Mouse (Mus musculus) common myeloid progenitor, adult 5-6 weeks (primary cell): ENCODE results near the gene Nav2. TPM values are rescaled to one million over a fixed set of nuclear protein-coding genes. Genes with fewer than 3 reads are reported as not detected.
A peak's percentile ranks its signal among the peaks of the same experiment; 100 is the strongest.

Experiments
- ATAC-seq: replicated peaks from 2 replicates; pipeline ENCODE4 v1.8.0; 2016; ENCODE audit warnings: low read depth, mild to moderate bottlenecking, moderate TSS enrichment, inconsistent platforms; ENCODE audit not compliant: poor library complexity, severe bottlenecking
- total RNA-seq: library from RNA; stranded (forward); fragments of 200-1000, 187-1606 nt; gene quantifications from 2 replicates; pipeline ENCODE4 v1.2.3, GENCODE M21; 2017

Nav2 gene
- total RNA-seq, 1 experiment from 2014 or later: 7.8 TPM

- no peak for ATAC-seq
Observed at GRCm38 (mm10) chr7:49082585-49083165, 174.2 kb downstream of the Nav2 start.

GRCm38 (mm10) chr7:49084768-49085167, 176.3 kb downstream of the Nav2 start:
- ATAC-seq: no peak

- ATAC-seq: no peak
Observed at GRCm38 (mm10) chr7:49085759-49086158, 177.2 kb downstream of the Nav2 start.

GRCm38 (mm10) chr7:49087154-49087553, 178.6 kb downstream of the Nav2 start:
- no peak for ATAC-seq

GRCm38 (mm10) chr7:49088198-49088912, 179.8 kb downstream of the Nav2 start:
- no peak for ATAC-seq

GRCm38 (mm10) chr7:49091371-49091770, 182.9 kb downstream of the Nav2 start:
- ATAC-seq: no peak

GRCm38 (mm10) chr7:49091921-49092320, 183.4 kb downstream of the Nav2 start:
- ATAC-seq: no peak

GRCm38 (mm10) chr7:49093596-49093995, 185.1 kb downstream of the Nav2 start:
- ATAC-seq: no peak

- no peak for ATAC-seq
Observed at GRCm38 (mm10) chr7:49094531-49094930, 186.0 kb downstream of the Nav2 start.

GRCm38 (mm10) chr7:49101291-49101690, 192.8 kb downstream of the Nav2 start:
- no peak for ATAC-seq

- ATAC-seq: no peak
Observed at GRCm38 (mm10) chr7:49102223-49102622, 193.7 kb downstream of the Nav2 start.

- no peak for ATAC-seq
Observed at GRCm38 (mm10) chr7:49104376-49104775, 195.9 kb downstream of the Nav2 start.

GRCm38 (mm10) chr7:49104793-49105192, 196.3 kb downstream of the Nav2 start:
- ATAC-seq: no peak

- ATAC-seq: no peak
Observed at GRCm38 (mm10) chr7:49105501-49105900, 197.0 kb downstream of the Nav2 start.

GRCm38 (mm10) chr7:49108076-49108475, 199.6 kb downstream of the Nav2 start:
- ATAC-seq: no peak

- ATAC-seq: no peak
Observed at GRCm38 (mm10) chr7:49119016-49119415, 210.5 kb downstream of the Nav2 start.

GRCm38 (mm10) chr7:49119794-49120487, 211.4 kb downstream of the Nav2 start:
- no peak for ATAC-seq

GRCm38 (mm10) chr7:49120488-49120864, 212.0 kb downstream of the Nav2 start:
- no peak; the same call in 1 of the 2 replicates for ATAC-seq

- peak; percentile 85 for ATAC-seq
Observed at GRCm38 (mm10) chr7:49120935-49121691, 212.6 kb downstream of the Nav2 start.

- no peak for ATAC-seq
Observed at GRCm38 (mm10) chr7:49122498-49122897, 214.0 kb downstream of the Nav2 start.

GRCm38 (mm10) chr7:49125545-49125944, 217.0 kb downstream of the Nav2 start:
- peak; percentile 71 for ATAC-seq
